Mouse (Mus musculus): ENCODE data around the gene Zfp568.

The Zfp568 gene

DNA sequence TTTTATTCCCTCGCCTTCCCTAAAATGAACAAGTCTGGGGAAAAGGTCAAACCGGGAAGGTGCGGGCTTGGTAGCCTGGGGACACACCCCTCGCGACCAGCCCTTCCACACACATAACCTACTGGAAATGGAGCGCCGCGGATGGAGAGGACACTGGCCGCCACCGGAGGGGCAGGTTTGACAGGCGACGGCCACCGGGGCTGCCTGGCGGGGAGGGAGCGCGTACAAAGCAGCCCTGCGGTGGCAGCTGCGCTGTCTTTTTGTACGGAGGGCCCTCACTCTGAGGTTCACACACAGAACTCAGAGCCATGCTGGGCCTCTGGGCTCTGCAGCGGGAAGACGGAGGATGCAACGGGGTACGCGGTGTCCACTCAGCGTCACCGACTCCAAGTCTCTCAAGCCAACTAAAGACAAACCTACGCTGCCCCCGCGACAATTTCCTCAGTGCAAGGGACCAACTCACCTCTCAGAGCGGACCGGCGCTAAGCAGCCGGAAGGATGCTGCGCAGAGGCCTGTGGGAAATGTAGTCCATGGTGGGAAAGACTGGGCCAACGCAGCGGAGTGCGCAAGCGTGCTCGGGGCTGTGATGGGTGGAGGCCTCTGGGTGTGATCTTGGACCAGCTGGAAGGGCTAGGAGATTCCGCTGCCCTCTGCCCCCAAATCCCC is 67.3 kb downstream of the Zfp568 start, which contains the start of gene Zfp14:
Gene Zfp14, minus strand, starts transcription at position 499 of the 667 bp plus-strand sequence.
- peak; percentile 65 for DNase-seq (ENCODE audit: low spot score)

DNA sequence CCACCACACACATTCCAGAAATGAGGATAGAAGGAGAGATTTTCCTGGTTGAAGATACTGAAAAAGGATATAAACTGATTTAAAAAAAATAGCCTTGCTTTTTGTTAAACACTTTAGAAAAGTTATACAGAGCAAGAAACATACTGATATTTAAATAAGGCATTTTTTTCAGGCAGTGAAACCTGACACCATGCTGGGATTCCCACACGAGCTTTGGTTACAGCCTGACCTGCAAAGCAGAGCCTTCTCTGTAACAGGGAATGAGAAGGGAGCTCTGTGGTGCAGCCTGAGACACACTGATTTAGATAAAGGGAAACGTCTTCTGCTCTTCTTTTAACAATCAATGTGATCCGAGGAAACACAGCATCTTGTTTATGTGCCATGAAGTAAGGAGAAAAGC is 69.8 kb downstream of the Zfp568 start:
- DNase-seq (ENCODE audit: low spot score), result no peak

DNA sequence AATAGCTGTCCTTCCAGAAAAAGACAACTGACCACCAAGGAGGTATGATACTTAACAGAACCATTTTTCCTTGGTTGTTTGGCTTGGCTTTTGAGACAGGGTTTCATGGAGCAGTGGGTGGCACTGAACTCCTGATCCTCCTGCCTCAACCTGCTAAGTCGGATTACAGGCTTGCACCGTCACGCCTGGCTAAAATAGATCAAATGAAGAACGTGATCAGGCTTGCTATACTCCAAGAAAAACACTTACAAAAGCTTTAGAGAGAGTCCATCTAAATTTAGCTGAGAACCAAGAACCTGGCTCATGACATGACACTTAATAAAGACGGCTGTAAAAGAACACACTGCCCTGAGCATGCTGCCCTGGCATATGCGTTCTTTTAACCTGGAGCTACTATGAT is 76.6 kb downstream of the Zfp568 start:
- DNase-seq (ENCODE audit: low spot score), result no peak

DNA sequence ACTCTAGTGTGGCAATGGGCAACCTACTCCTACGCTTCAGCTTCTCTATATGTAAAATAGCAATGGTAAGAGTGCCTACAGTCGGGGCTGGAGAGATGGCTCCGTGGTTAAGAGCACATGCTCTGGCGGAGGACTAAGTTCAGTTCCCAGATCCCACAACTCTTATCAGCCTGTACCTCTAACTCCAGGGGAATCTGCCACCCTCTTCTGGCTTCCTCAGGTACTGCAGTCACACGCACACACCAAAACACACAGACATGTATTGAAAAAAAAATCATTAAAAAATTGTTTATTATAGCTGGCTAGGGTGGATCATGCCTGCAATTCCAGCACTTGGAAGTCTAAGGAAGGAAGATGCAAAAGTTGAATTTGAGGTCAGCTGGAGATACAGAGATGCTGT is 78.7 kb downstream of the Zfp568 start:
- no peak for DNase-seq (ENCODE audit: low spot score)

DNA sequence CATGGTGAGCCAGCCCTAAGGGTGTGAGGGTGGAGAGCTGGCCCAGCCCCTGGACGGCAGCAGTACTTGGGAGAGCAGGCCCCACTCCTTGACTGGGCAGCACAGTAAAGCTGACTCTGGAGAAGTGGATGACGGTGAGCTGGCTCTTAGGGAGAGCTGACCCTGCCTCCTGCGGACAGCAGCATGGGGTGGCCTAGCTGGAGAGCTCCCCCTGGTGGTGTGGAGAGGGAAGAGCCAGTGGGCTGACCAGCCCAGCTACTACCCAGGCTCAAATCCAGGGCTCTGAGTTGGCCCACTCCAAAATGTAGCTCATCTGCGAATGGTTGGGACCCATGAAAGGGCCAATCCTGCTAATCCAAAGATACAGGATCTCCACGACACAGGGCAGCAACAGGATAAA is 80.9 kb downstream of the Zfp568 start:
- no peak for DNase-seq (ENCODE audit: low spot score)

DNA sequence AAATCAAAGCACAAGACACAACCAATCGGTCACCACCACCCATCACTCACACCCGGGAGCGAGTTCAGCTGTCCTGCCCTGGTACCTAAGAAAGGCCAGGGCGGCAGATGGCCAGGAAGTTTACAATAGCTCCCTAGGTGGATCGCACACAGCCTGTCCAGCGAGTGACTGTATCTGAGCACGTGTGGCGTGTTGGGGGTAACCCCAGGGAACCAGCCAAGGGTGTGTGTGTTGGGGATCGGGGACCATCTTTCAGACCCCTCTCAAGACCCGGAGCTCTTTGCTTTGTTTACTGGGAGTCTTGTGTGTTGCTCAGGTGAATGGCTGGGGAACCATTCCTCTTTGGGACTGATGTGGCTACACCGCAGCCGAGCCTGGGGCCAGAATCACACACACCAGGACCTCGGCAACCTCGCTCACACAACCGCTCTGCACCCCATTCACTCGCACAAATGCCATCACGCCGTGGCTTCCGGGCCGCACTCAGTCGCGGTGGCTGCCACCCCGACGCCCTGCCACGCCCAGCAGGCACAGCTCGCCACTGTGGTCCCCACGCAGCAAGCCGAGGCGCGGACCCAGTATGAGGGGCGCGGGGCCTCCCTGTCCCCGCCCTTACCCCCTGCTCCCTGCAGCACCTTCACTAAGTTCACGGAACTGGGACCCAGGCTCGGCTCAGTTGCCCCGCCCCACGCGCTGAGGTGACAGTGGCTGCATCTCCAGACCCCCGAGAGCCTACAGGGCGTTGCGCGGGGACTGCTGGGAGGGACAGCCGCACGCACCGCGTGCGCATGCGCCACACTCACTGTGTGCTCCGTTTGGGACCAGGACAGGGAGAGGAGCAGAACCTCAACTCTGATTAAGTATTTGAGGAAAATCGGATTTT is 88.6 kb downstream of the Zfp568 start, which contains the start of gene Zfp82:
Gene Zfp82, minus strand, starts transcription at position 755 of the 883 bp plus-strand sequence.
- peak; percentile 62 for DNase-seq (ENCODE audit: low spot score)

Data from ovary, postnatal 10 days (tissue).